Mouse (Mus musculus) small intestine, adult 2 months (tissue): ENCODE data around the gene Clic3.

Experiments used
- CTCF ChIP-seq: fragments of 200-500 bp; IDR thresholded peaks from 2 replicates; pipeline ENCODE4 v1.5.1; 2012; ENCODE audit warnings: low read depth, mild to moderate bottlenecking, control low read depth, inconsistent platforms, low read length, moderate library complexity, mixed read lengths; ENCODE audit not compliant: insufficient replicate concordance, insufficient read length; ENCODE audit errors: extremely low read depth
- POLR2A ChIP-seq: fragments of 200-500 bp; IDR thresholded peaks from 2 replicates; pipeline ENCODE4 v1.6.1; 2012; ENCODE audit warnings: low read depth, mild to moderate bottlenecking, control low read depth, inconsistent platforms, low read length, moderate library complexity

GRCm38 (mm10) chr2:25427256-25427655, 29.4 kb upstream of the Clic3 start:
- TF ChIP-seq CTCF (no peak), POLR2A (no peak)
